Mouse (Mus musculus) lung, postnatal 0 days (tissue): Measurements from ENCODE around the gene Sestd1. TPM values are rescaled to one million over a fixed set of nuclear protein-coding genes. Genes with fewer than 3 reads are reported as not detected.

Experiments used
- ATAC-seq: fragments of 200-750 bp; cut with Nextera tagmentation; 2 replicates; pipeline ENCODE4 v1.8.0; 2017; ENCODE audit warnings: moderate library complexity
- DNase-seq: peaks from one replicate; pipeline ENCODE4 v3.0.0-alpha.2; 2016; ENCODE audit warnings: low spot score
- H3K27ac ChIP-seq: fragments of 300-500 bp; sonication (generic); 2 replicates; pipeline ENCODE4 v1.5.1; 2014; ENCODE audit warnings: antibody characterized with exemption, mild to moderate bottlenecking, low read length, mixed read lengths
- H3K27me3 ChIP-seq: fragments of 300-500 bp; sonication (generic); replicated peaks from 2 replicates; pipeline ENCODE4 v1.6.1; 2014; ENCODE audit warnings: low read length, mixed read lengths; ENCODE audit not compliant: insufficient read depth
- H3K36me3 ChIP-seq: fragments of 300-500 bp; sonication (generic); 2 replicates; pipeline ENCODE4 v1.6.1; 2014; ENCODE audit warnings: low read length, mixed read lengths; ENCODE audit not compliant: insufficient read depth
- H3K4me1 ChIP-seq: fragments of 300-500 bp; sonication (generic); 2 replicates; pipeline ENCODE4 v1.6.1; 2014; ENCODE audit warnings: antibody characterized with exemption, low read depth, low read length, mixed read lengths; ENCODE audit not compliant: insufficient read depth
- H3K4me2 ChIP-seq: fragments of 300-500 bp; sonication (generic); replicated peaks from 2 replicates; pipeline ENCODE4 v1.6.1; 2014; ENCODE audit warnings: low read depth, mild to moderate bottlenecking, low read length, moderate library complexity, mixed read lengths
- H3K4me3 ChIP-seq: fragments of 300-500 bp; sonication (generic); 2 replicates; pipeline ENCODE4 v1.5.1; 2014; ENCODE audit warnings: low read depth, low read length
- H3K9ac ChIP-seq: fragments of 300-500 bp; sonication (generic); replicated peaks from 2 replicates; pipeline ENCODE4 v1.6.1; 2014; ENCODE audit warnings: low read depth, mild to moderate bottlenecking
- H3K9me3 ChIP-seq: fragments of 300-500 bp; sonication (generic); 2 replicates; pipeline ENCODE4 v1.6.1; 2016; ENCODE audit warnings: low read length, mixed read lengths
- CTCF ChIP-seq: IDR thresholded peaks from 2 replicates; pipeline ENCODE4 v1.5.1; 2016; ENCODE audit warnings: antibody characterized with exemption, mild to moderate bottlenecking
- EP300 ChIP-seq: IDR thresholded peaks from 2 replicates; pipeline ENCODE4 v1.6.1; 2016; ENCODE audit warnings: antibody characterized with exemption, mild to moderate bottlenecking, control low read depth
- WGBS: fragments of 180-500 bp; shearing (Covaris S2); extraction: QIAGEN DNeasy Blood & Tissue Kit; methylation state at CpG from one replicate; pipeline ENCODE4 v1.1.7; 2014; 5-methylcytosine and 5-hydroxymethylcytosine counted together
- polyA plus RNA-seq: library from polyadenylated mRNA; unstranded; fragments of >200 nt; fragmentation: Nextera tagmentation; extraction: Ambion mirVana; gene quantifications from 2 replicates; pipeline ENCODE4 v1.2.1, GENCODE M21; 2015

Gene Sestd1
- polyA plus RNA-seq, 1 experiment from 2014 or later, result 11.8 TPM

- no peaks in the 10 kb centered on the region for H3K36me3 ChIP-seq
Observed at GRCm38 (mm10) chr2:77266931-77267330, 13.5 kb downstream of the Sestd1 start.

GRCm38 (mm10) chr2:77266011-77266410, 14.4 kb downstream of the Sestd1 start:
- no peak overlapping the region for H3K9ac ChIP-seq
- no peak overlapping the region for H3K4me3 ChIP-seq
- H3K27me3 ChIP-seq, result no peaks in the 10 kb centered on the region
- H3K4me1 ChIP-seq, result peaks cover 21% of the 10 kb centered on the region; the same call in 1 of the 2 replicates
- no peak overlapping the region for H3K27ac ChIP-seq
- no peak overlapping the region for H3K4me2 ChIP-seq
- H3K9me3 ChIP-seq, result no peaks in the 10 kb centered on the region
- no peak for DNase-seq
- WGBS, result 58% methylated on average over 3 of the region's 3 CpGs
- no peak for TF ChIP-seq CTCF
- no peak for TF ChIP-seq EP300
- 0 out of 2 replicates have a peak, but pooled peaks have one; percentile 28 for ATAC-seq
- H3K36me3 ChIP-seq, result no peaks in the 10 kb centered on the region

More at GRCm38 (mm10) chr2:77266931-77267330, 13.5 kb downstream of the Sestd1 start:
- Histone ChIP-seq H3K4me2 (no peak overlapping the region), H3K27ac (no peak overlapping the region), H3K4me3 (no peak overlapping the region), H3K9ac (no peak overlapping the region), H3K9me3 (no peaks in the 10 kb centered on the region), H3K27me3 (no peaks in the 10 kb centered on the region), H3K4me1 (peaks cover 21% of the 10 kb centered on the region; the same call in 1 of the 2 replicates)
- ATAC-seq, result no peak
- DNase-seq, result no peak
- WGBS, result 91% methylated on average over 2 of the region's 2 CpGs
- TF ChIP-seq EP300 (no peak), CTCF (no peak)

- H3K27me3 ChIP-seq, result no peaks in the 10 kb centered on the region
- H3K4me2 ChIP-seq, result no peak overlapping the region
- no peak overlapping the region for H3K27ac ChIP-seq
- no peaks in the 10 kb centered on the region for H3K9me3 ChIP-seq
- H3K9ac ChIP-seq, result no peak overlapping the region
- peaks cover 21% of the 10 kb centered on the region; the same call in 1 of the 2 replicates for H3K4me1 ChIP-seq
- 29% methylated on average over 7 of the region's 7 CpGs for WGBS
- ATAC-seq, result no peak
- no peak for DNase-seq
- H3K36me3 ChIP-seq, result no peaks in the 10 kb centered on the region
- no peak overlapping the region for H3K4me3 ChIP-seq
- TF ChIP-seq CTCF, result no peak
- no peak for TF ChIP-seq EP300
Observed at GRCm38 (mm10) chr2:77265301-77265700, 15.1 kb downstream of the Sestd1 start.

GRCm38 (mm10) chr2:77264550-77264949, 15.8 kb downstream of the Sestd1 start:
- DNase-seq, result no peak
- Histone ChIP-seq H3K9me3 (no peaks in the 10 kb centered on the region), H3K36me3 (no peaks in the 10 kb centered on the region), H3K9ac (no peak overlapping the region), H3K4me3 (no peak overlapping the region), H3K27ac (no peak overlapping the region), H3K4me1 (peaks cover 21% of the 10 kb centered on the region; the same call in 1 of the 2 replicates), H3K4me2 (no peak overlapping the region), H3K27me3 (no peaks in the 10 kb centered on the region)
- 72% methylated on average over 6 of the region's 6 CpGs for WGBS
- TF ChIP-seq EP300 (no peak), CTCF (no peak)
- no peak for ATAC-seq

GRCm38 (mm10) chr2:77263477-77264435, 16.6 kb downstream of the Sestd1 start:
- Histone ChIP-seq H3K27ac (no peak overlapping the region), H3K4me1 (peaks cover 17% of the 10 kb centered on the region; the same call in 1 of the 2 replicates), H3K9ac (no peak overlapping the region), H3K36me3 (no peaks in the 10 kb centered on the region), H3K27me3 (no peaks in the 10 kb centered on the region), H3K4me3 (no peak overlapping the region), H3K4me2 (no peak overlapping the region), H3K9me3 (no peaks in the 10 kb centered on the region)
- ATAC-seq, result no peak
- TF ChIP-seq EP300, result no peak
- no peak for TF ChIP-seq CTCF
- no peak for DNase-seq
- 56% methylated on average over 11 of the region's 11 CpGs for WGBS

GRCm38 (mm10) chr2:77260134-77260533, 20.3 kb downstream of the Sestd1 start:
- H3K27ac ChIP-seq, result no peak overlapping the region
- no peak for TF ChIP-seq EP300
- peak; percentile 27; the same call in 1 of the 2 replicates for TF ChIP-seq CTCF
- H3K27me3 ChIP-seq, result no peaks in the 10 kb centered on the region
- 66% methylated on average over 4 of the region's 4 CpGs for WGBS
- DNase-seq, result no peak
- peaks cover 6% of the 10 kb centered on the region; the same call in 1 of the 2 replicates for H3K4me1 ChIP-seq
- H3K4me3 ChIP-seq, result no peak overlapping the region
- H3K9me3 ChIP-seq, result no peaks in the 10 kb centered on the region
- no peak overlapping the region for H3K9ac ChIP-seq
- ATAC-seq, result no peak
- H3K4me2 ChIP-seq, result no peak overlapping the region
- H3K36me3 ChIP-seq, result no peaks in the 10 kb centered on the region
